Comparison of ENCODE assay signal across 9 mouse cellular contexts in the genomic region with DNA sequence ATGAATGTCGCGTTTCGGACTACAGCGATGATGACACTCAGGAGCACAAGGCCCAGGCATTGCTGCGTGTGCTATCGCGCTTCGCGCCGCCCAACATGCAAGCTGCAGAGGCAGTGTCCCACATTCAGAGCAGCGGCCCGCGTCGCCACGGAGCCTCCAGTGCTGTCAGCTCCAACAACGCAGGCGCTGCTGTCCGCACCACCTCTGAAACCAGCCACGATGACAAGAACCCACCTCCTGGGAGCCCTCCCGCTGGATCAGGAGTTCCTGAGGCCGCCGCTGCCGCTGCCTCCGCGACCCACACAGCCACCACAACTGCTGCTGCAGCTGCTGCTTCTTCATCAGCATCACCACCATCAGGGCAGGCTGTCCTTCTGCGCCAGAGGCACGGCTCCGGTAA. TPM values are rescaled to one million over a fixed set of nuclear protein-coding genes. Genes with fewer than 3 reads are reported as not detected.
A peak's percentile ranks its signal among the peaks of the same experiment; 100 is the strongest.
DNase-seq lines count a peak whose midpoint lies in the region; ATAC-seq and TF ChIP-seq lines count a peak whose summit lies in the region.
"Had no signal": no experiment of that assay in that cellular context is flagged by ENCODE, and none has a peak within 500 bp of the region (broad histone marks: within the 10 kb centered on the region; RNA-seq: fewer than 3 reads in every experiment).

No protein-coding gene starts in this region.

- H3K36me3 ChIP-seq in kidney, embryonic 15.5 days, result no peaks in the 10 kb centered on the region
- no peaks in the 10 kb centered on the region for H3K36me3 ChIP-seq in hindbrain, postnatal 0 days (ENCODE audit: insufficient read depth, low read length)
- no peaks in the 10 kb centered on the region for H3K36me3 ChIP-seq in neural tube, embryonic 14.5 days (ENCODE audit: control insufficient read depth, insufficient read depth, low read length)
- H3K36me3 ChIP-seq in lung, postnatal 0 days (ENCODE audit: insufficient read depth, low read length), result no peaks in the 10 kb centered on the region

- H3K27ac ChIP-seq in kidney, embryonic 15.5 days, result no peak overlapping the region
- H3K27ac ChIP-seq in hindbrain, postnatal 0 days, result no peak overlapping the region
- no peak overlapping the region for H3K27ac ChIP-seq in neural tube, embryonic 14.5 days (ENCODE audit: low read depth, low read length)
- no peak overlapping the region for H3K27ac ChIP-seq in lung, postnatal 0 days (ENCODE audit: low read length)

- DNase-seq in kidney, adult 18-20 months, result no peak
- DNase-seq in embryo, embryonic 10 days (ENCODE audit: low spot score), result peak; percentile 58
- DNase-seq in hindbrain, postnatal 0 days (ENCODE audit: low spot score), result peak; percentile 41
- no peak for DNase-seq in lung, postnatal 0 days (ENCODE audit: low spot score)
- no peak for DNase-seq in ovary, postnatal 14 days (ENCODE audit: low spot score)
- no peak for DNase-seq in urinary bladder, postnatal 10 days (ENCODE audit: low spot score)

- H3K9me3 ChIP-seq in kidney, embryonic 15.5 days (replicated peaks), result no peaks in the 10 kb centered on the region
- no peaks in the 10 kb centered on the region for H3K9me3 ChIP-seq in hindbrain, postnatal 0 days (ENCODE audit: low read length)
- no peaks in the 10 kb centered on the region for H3K9me3 ChIP-seq in neural tube, embryonic 14.5 days (ENCODE audit: control insufficient read depth, low read length)
- no peaks in the 10 kb centered on the region for H3K9me3 ChIP-seq in lung, postnatal 0 days (ENCODE audit: low read length)

- H3K27me3 ChIP-seq in kidney, embryonic 15.5 days, result peaks cover 57% of the 10 kb centered on the region
- peaks cover 6% of the 10 kb centered on the region; the same call in 1 of the 2 replicates for H3K27me3 ChIP-seq in hindbrain, postnatal 0 days (ENCODE audit: insufficient read depth, low read length)
- H3K27me3 ChIP-seq in neural tube, embryonic 14.5 days (ENCODE audit: control insufficient read depth, insufficient read depth, low read length), result peaks cover 8% of the 10 kb centered on the region; the same call in 1 of the 2 replicates
- peaks cover 30% of the 10 kb centered on the region for H3K27me3 ChIP-seq in lung, postnatal 0 days (replicated peaks; ENCODE audit: insufficient read depth, low read length)

- H3K4me1 ChIP-seq in kidney, embryonic 15.5 days, result peaks cover 41% of the 10 kb centered on the region
- H3K4me1 ChIP-seq in hindbrain, postnatal 0 days (ENCODE audit: insufficient read depth, low read length), result peaks cover 14% of the 10 kb centered on the region; the same call in 1 of the 2 replicates
- peaks cover 17% of the 10 kb centered on the region; the same call in 1 of the 2 replicates for H3K4me1 ChIP-seq in neural tube, embryonic 14.5 days (ENCODE audit: control insufficient read depth, insufficient read depth, low read length)
- no peaks in the 10 kb centered on the region for H3K4me1 ChIP-seq in lung, postnatal 0 days (ENCODE audit: insufficient read depth, low read depth, low read length)

- no peak for TF ChIP-seq EP300 in lung, postnatal 0 days (IDR thresholded peaks at IDR 0.05)

- no peak for ATAC-seq in kidney, embryonic 15.5 days (replicated peaks; ENCODE audit: low FRiP score)
- no peak for ATAC-seq in hindbrain, postnatal 0 days
- ATAC-seq in neural tube, embryonic 14.5 days (ENCODE audit: low read depth), result no peak
- ATAC-seq in lung, postnatal 0 days, result no peak

- H3K4me2 ChIP-seq in kidney, embryonic 15.5 days, result peak overlapping the region; percentile 51
- peak overlapping the region; percentile 97 for H3K4me2 ChIP-seq in hindbrain, postnatal 0 days (ENCODE audit: low read depth, low read length)
- H3K4me2 ChIP-seq in neural tube, embryonic 14.5 days (ENCODE audit: low read depth, low read length), result peak overlapping the region; percentile 93
- no peak overlapping the region for H3K4me2 ChIP-seq in lung, postnatal 0 days (replicated peaks; ENCODE audit: low read depth, low read length)

- peak overlapping the region; percentile 25 for H3K4me3 ChIP-seq in kidney, embryonic 15.5 days (replicated peaks)
- H3K4me3 ChIP-seq in hindbrain, postnatal 0 days (ENCODE audit: low read length), result peak overlapping the region; percentile 36
- peak overlapping the region; percentile 32 for H3K4me3 ChIP-seq in neural tube, embryonic 14.5 days (ENCODE audit: low read depth, low read length)
- H3K4me3 ChIP-seq in lung, postnatal 0 days (ENCODE audit: low read depth, low read length), result no peak overlapping the region
- H3K4me3 ChIP-seq: erythroblast, embryonic 14.5 days had no signal

- no peak overlapping the region for H3K9ac ChIP-seq in kidney, embryonic 15.5 days
- peak overlapping the region; percentile 43; the same call in 1 of the 2 replicates for H3K9ac ChIP-seq in hindbrain, postnatal 0 days (replicated peaks; ENCODE audit: low read length)
- peak overlapping the region; percentile 50 for H3K9ac ChIP-seq in neural tube, embryonic 14.5 days (replicated peaks; ENCODE audit: low read depth, low read length)
- H3K9ac ChIP-seq in lung, postnatal 0 days (replicated peaks; ENCODE audit: low read depth), result no peak overlapping the region

- WGBS in kidney, embryonic 15.5 days, result 9% methylated on average over 28 of the region's 28 CpGs
- 15% methylated on average over 28 of the region's 28 CpGs for WGBS in hindbrain, postnatal 0 days
- 2% methylated on average over 28 of the region's 28 CpGs for WGBS in neural tube, embryonic 14.5 days
- WGBS in lung, postnatal 0 days, result 10% methylated on average over 28 of the region's 28 CpGs

- no peak for TF ChIP-seq CTCF in hindbrain, postnatal 0 days (IDR thresholded peaks at IDR 0.05; ENCODE audit: low read depth)
- no peak for TF ChIP-seq CTCF in lung, postnatal 0 days (IDR thresholded peaks at IDR 0.05)

RNA-seq across cellular contexts. Expression of a gene that starts 4.4 kb away (rescaled TPM):
- 5.8 and 7.8 TPM in 2 replicates for polyA plus RNA-seq in kidney, embryonic 15.5 days (2015; fragmentation: Nextera tagmentation; extraction: Ambion mirVana)
- 93.3 and 102 TPM in 2 replicates for total RNA-seq in hindbrain, postnatal 0 days (2014; rRNA removed)
- polyA plus RNA-seq in hindbrain, postnatal 0 days (2015; fragmentation: Nextera tagmentation; extraction: Ambion mirVana), result 25.1 and 27.4 TPM in 2 replicates
- 37.0 and 39.5 TPM in 2 replicates for polyA plus RNA-seq in neural tube, embryonic 14.5 days (2014; fragmentation: Nextera tagmentation; extraction: Ambion mirVana)
- 0.54 TPM in 2 replicates for polyA plus RNA-seq in lung, postnatal 0 days (2015; fragmentation: Nextera tagmentation; extraction: Ambion mirVana)
- polyA plus RNA-seq: erythroblast, embryonic 14.5 days had no signal

Comparison
In these comparisons a context has a peak if more than half of its experiments do, and no peak if none do; other contexts are left out.
1. H3K9ac ChIP-seq: peak in hindbrain, postnatal 0 days (single experiment) and neural tube, embryonic 14.5 days (single experiment); none in kidney, embryonic 15.5 days (single experiment) and lung, postnatal 0 days (single experiment).
2. DNase-seq: peak in embryo, embryonic 10 days (single experiment) and hindbrain, postnatal 0 days (single experiment); none in kidney, adult 18-20 months (single experiment), lung, postnatal 0 days (single experiment), ovary, postnatal 14 days (single experiment) and urinary bladder, postnatal 10 days (single experiment).